Mouse (Mus musculus) megakaryocyte progenitor cell, adult 5-6 weeks (primary cell): ENCODE results near the gene Gm20767. TPM values are rescaled to one million over a fixed set of nuclear protein-coding genes. Genes with fewer than 3 reads are reported as not detected.
"Not testable (repeated sequence)": the region's sequence is repeated elsewhere in the genome, so short reads cannot be mapped to it uniquely, and the experiment has no call there.

Experiments
- ATAC-seq: replicated peaks from 2 replicates; pipeline ENCODE4 v1.8.0; 2016; ENCODE audit warnings: mild to moderate bottlenecking, moderate TSS enrichment, inconsistent platforms; ENCODE audit not compliant: poor library complexity
- total RNA-seq, 2 experiments: library from RNA; stranded (forward) in 1 of 2; stranded (reverse) in 1 of 2; fragments of 157-497, 149-512 nt in 1 of 2; fragments of 200-1000 nt in 1 of 2; gene quantifications; 2 replicates each; pipeline versions ENCODE4 v1.2.3 to v1.2.4; 2015 to 2017

Gm20767 gene
- total RNA-seq (2015) (not detected in 2 replicates), total RNA-seq (2017) (not detected in 2 replicates)

DNA sequence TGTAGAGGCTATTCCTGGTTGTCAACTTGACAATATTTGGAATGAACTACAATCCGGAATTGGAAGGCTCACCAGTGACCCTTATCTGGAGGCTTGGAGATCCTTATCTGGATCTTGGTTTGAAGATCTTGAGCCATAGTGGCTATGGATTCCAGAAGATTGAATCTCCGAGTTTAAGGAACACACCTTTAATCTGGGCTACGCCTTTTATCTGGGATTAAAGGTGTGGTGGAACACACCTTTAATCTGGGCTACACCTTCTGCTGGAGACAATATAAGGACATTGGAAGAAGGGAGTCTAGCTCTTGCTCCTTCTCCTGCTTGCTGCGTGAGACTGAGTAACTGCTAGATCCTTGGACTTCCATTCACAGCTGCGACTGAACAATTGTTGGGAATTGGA lies at the start of gene Gm20767:
TSS of gene Gm20767 (plus strand) at position 301 of the 400 bp plus-strand sequence.
- not testable (repeated sequence) for ATAC-seq

DNA sequence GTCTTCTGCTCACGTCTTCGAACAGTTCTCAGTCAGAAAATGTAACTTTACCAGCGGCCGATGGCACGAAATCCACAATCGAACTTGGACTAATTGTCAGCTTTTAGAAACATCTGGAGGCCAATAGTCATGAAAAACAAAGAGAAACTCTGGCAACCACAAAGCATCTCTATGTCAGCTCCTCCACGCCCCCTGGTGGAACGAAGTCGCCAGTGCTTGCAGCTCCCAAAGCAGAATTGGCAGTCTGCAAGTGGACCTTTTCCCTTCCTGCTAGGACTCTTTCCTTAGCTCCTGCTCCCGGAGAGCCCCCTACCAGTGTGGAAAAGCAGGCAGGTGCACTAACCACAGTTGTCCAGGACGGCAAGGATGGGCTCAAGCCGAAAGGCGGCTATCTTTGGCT lies 47.1 kb upstream of the Gm20767 start:
- ATAC-seq = peak; percentile 78

DNA sequence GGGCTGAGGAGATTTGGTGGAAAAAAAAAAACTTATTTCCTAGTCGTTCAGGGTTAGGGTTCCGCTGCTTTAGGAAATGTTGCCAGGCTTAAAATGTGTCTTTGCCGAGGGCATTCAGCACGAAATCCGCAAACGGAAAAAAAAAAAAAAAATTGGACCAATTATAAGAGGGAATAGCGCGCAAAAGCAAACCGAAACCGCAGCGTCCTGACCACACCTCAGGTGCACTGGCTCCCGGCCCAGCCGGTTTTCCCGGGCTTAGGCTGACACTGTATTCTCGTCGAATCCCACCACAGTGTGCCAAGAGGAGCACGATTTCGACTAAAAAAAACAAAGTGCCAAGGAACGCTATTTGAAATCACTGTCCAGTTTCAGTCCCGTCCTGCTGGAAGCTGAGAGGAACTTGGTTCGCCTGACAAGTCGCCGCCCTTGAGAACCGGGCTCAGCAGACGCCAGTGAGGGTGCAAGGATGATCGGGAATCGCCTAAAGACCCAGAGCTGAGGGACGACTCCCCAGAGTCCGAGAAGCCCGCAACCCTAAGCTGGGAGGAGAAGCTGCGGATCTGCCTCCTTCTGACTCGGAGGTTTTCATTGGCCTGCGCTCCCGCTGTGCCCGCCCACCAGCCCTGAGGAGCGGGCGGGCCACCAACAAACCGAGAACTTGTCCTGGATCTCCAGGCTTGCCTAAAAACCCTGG lies 43.7 kb upstream of the Gm20767 start:
- ATAC-seq = peak; percentile 56

DNA sequence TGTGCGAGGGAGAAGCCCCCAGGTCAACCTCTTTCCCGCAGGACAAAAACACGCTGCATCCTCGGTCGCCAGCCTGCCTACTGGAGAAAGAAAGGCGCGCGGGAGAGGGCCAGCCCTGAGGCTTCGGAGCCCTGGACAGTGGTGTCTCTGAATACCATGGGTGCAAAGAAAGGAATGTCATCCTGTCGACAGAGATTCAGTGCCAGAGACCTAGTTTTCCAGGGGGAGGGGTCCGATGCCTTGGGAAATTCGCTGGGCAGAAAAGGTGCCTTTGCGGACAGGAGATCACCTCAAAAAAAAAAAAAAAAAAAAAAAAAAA lies 43.1 kb upstream of the Gm20767 start:
- ATAC-seq = not testable (repeated sequence)

DNA sequence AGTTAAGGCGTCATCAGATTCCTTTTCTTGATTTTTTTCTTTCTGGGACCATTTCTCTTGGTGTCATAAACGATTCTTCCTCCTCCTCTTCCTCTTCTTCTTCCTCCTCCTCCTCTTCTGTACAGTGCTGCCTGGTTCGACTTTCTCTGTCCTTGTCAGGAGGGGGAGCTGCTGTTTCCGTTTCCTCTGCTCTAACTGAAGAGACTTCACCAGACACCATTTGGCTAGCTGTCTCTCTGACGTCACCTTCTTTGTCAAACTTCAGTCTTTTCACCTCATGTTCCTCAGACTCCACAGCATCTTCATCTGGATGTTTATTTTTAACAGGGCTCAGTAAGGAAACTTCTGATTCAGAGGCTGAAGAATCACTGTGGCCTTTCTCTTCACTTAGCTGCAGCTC lies 40.7 kb upstream of the Gm20767 start:
- peak; percentile 60 for ATAC-seq

DNA sequence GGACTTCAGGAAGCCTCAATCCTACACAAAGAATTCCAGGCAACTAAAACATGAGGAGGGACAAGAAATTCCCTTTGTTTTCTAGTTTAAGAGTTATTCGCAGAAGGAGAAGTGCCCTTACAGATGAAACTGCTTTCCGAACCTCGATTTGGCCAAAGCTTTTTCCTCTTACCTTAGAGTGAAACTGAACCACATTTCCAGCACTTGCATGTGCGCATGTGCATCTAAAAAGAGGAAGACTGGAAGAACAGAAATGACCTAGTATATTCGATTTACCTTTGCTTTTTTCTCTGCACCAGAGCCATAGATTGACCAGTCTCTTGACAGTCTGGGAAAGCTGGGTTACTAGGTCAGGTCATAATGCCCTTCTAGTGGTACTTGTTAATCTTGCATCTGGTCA lies 33.5 kb upstream of the Gm20767 start:
- ATAC-seq = peak; percentile 60

DNA sequence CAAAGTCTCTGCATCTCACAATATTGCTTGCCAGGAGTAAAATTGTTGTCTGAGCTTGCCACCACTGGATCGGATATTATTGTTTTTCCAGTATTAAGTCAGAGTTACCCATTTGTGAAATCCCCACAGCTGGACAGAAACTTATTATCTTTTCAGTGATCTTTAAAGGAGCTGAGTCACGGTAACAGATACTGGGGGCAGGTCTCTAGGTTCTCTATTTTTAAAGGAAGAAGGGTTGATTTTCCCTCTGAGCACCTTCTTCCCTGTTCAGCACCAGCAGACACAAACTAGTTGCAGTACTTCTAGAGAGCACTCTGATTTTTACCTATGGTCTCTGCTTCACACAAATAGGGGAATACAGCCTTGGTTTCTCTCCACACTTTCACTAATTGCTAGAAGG lies 33.0 kb upstream of the Gm20767 start:
- peak; percentile 54; the same call in 1 of the 2 replicates for ATAC-seq

DNA sequence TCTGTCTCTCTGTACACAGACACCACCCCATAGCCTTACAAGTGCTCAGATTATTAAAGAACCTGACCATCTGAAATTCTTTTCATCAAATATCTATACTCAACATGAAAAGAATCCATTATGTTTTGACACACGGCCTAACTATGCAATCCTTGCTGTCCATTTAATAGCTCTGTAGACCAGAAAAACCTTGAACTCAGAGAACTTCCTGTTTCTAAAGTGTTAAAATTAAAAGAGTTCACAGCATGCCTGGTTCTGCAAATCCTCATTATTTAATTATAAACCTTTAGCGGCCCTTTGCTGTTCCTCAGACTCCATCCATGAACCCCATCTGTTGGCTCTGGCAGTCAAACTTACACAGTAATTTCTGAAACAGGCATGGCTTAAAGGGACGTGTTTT lies 2.3 kb downstream of the Gm20767 start:
- ATAC-seq = 0 out of 2 replicates have a peak, but pooled peaks have one; percentile 23

DNA sequence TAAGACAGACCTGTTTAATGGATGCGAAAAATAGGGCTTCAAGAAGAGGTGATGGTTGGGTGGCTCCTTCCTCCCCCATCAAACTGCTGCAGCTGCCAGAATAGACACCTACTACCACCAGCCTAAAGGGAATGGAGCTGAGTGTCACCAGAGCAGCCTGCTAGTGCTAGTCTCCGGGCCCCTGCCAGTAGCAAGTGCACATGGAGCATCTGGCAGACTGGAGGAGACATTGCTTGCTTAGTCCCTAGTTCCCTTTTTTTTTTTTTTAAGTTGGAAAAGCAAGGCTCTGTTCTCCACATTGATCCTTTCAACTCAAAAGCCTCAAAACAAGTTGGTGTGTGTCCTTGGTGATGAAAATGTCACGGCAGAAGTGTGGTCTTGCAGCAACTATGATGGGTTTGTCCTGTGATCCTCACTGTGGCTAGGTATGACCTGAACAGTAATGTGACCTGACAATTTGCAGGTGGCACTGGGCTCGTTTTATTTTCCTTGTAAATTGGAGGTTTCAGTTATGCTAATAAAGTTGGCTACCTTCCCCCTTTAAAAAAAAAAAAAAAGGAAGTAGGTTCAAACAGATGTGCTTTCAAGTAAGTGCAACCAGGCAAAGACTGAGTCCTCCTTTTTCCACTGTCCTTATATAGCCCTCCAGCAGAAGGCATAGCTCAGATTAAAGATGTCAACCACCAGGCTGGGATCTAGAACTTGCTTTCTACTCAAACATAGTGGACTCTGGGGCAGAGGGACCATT lies 9.8 kb downstream of the Gm20767 start:
- ATAC-seq = peak; percentile 78

DNA sequence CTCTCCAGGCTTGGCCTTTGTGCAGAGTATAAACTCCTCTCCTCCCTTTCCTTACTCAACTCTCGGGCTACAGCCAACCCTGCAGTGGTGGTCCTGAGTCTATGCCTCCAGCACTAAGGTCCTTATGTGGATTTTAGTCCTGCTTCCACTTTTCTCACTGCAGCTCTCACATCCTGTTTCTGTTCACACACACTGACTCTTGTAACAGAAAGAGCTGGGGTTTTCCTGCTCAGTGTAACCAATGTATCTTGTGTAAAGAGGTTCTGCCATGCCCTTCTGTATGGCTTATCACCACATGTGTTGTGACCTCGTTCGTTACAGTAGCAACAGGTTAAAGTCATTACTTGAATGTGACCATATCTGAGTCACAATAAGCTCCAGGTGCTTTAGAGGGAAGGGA lies 10.5 kb downstream of the Gm20767 start:
- ATAC-seq = peak; percentile 66

DNA sequence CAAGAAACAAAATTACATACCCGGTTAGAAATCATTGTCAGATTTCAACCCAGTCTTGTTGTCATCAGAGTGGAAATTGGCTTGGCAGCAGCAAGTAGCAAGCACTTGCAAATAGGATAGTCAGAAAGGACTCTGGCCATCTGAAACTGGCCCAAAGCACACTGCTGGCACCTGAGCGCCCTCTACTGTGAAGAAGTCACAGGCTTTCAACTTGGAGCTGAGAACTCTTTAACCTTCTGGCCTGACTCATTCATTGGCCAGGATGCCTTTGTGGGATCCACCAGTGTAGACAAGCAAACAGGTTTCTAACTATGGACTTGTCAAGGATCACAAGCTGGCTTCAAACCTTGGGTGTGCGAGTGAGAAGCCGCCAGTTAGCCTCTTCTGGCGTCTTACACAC lies 28.3 kb downstream of the Gm20767 start:
- peak; percentile 81 for ATAC-seq

DNA sequence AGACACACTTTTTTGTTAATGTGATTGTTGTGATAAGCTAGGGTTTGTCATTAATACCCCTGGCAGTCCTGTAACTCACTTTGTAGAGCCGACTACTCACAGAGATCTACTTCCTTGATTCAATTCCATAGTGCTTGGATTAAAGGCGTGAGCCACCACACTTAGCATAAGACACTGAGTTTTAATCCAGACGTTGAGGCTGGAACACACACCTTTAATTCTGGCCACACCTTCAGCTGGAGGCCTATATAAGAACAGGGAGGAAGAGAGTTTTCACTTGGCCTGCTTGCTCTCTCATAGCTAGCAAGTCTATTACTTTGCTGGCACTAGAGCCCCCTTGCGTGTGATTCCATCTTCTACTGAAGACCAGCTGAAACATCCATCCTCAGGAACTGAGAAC lies 32.1 kb downstream of the Gm20767 start, which contains the start of gene Gm21818:
TSS of gene Gm21818 (plus strand) at position 301 of the 400 bp plus-strand sequence.
- ATAC-seq = not testable (repeated sequence)

DNA sequence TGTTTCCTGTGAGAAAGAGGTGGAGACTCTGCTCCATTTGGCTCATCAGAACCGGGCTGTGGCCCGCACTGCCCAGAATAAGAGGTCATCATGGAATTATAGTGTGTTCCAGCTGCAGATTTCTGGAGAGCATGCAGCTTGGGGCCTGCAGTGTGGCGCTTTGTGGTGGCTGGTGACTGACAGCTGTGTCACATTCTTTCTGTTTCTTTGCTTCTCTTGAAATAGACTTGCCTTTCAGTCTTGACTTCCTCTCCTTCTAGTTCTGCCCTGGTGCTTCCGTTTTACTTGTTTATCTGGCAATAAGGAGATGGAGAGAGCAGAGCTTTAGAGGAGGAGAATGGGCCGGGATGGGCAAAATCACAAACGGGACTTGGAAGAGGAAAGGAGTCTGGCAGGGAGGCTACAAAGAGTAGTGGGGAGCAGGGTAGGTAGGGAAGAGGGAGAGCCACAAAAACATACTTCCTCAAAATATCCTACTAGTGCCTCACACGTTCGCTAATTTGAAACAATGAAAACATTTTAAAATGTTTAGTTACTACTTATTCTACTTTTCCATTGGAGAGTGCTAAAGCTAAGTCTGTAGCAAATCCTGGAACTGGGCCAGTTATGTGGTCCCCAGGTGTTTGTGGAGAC lies 56.3 kb downstream of the Gm20767 start:
- peak; percentile 56 for ATAC-seq

Other genes starting within 250 kb of the Gm20767 start
- gene Tcstv1, start 245.5 kb upstream of the Gm20767 start, total RNA-seq (2015) = not detected in 2 replicates
- gene Tcstv1, start 245.5 kb upstream of the Gm20767 start, total RNA-seq (2017) = not detected in 2 replicates
- not detected in 2 replicates for gene Gm21761, start 211.0 kb upstream of the Gm20767 start, total RNA-seq (2015)
- not detected in 2 replicates for gene Gm21761, start 211.0 kb upstream of the Gm20767 start, total RNA-seq (2017)
- not detected in 2 replicates for gene B020031M17Rik, start 189.4 kb upstream of the Gm20767 start, total RNA-seq (2015)
- gene B020031M17Rik, start 189.4 kb upstream of the Gm20767 start, total RNA-seq (2017) = not detected in 2 replicates
- 3.7 TPM in 1 of 2 replicates, not detected in the other for gene Gm36079, start 113.2 kb upstream of the Gm20767 start, total RNA-seq (2015)
- not detected in 2 replicates for gene Gm36079, start 113.2 kb upstream of the Gm20767 start, total RNA-seq (2017)
- gene Gm21188, start 88.1 kb upstream of the Gm20767 start, total RNA-seq (2015) = 70.2 and 71.3 TPM in 2 replicates
- 34.4 and 35.7 TPM in 2 replicates for gene Gm21188, start 88.1 kb upstream of the Gm20767 start, total RNA-seq (2017)
- not detected in 2 replicates for gene Gm21818, start 32.2 kb downstream of the Gm20767 start, total RNA-seq (2015)
- gene Gm21818, start 32.2 kb downstream of the Gm20767 start, total RNA-seq (2017) = not detected in 2 replicates
- gene Gm21762, start 75.7 kb downstream of the Gm20767 start, total RNA-seq (2015) = not detected in 2 replicates
- not detected in 2 replicates for gene Gm21762, start 75.7 kb downstream of the Gm20767 start, total RNA-seq (2017)
- not detected in 2 replicates for gene Gm21731, start 98.9 kb downstream of the Gm20767 start, total RNA-seq (2015)
- not detected in 2 replicates for gene Gm21731, start 98.9 kb downstream of the Gm20767 start, total RNA-seq (2017)
- not detected in 2 replicates for gene AF067061, start 122.9 kb downstream of the Gm20767 start, total RNA-seq (2015)
- gene AF067061, start 122.9 kb downstream of the Gm20767 start, total RNA-seq (2017) = not detected in 2 replicates
- 8.0 and 14.7 TPM in 2 replicates for gene BC147527, start 160.1 kb downstream of the Gm20767 start, total RNA-seq (2015)
- 22.3 and 23.6 TPM in 2 replicates for gene BC147527, start 160.1 kb downstream of the Gm20767 start, total RNA-seq (2017)
- not detected in 2 replicates for gene Tcstv3, start 176.6 kb downstream of the Gm20767 start, total RNA-seq (2015)
- gene Tcstv3, start 176.6 kb downstream of the Gm20767 start, total RNA-seq (2017) = not detected in 2 replicates